Mouse (Mus musculus) left cerebral cortex, adult 2 months (tissue): ENCODE data around the gene Ormdl2. TPM values are rescaled to one million over a fixed set of nuclear protein-coding genes. Genes with fewer than 3 reads are reported as not detected.

Source experiments
- DNase-seq, 2 experiments: peaks; one replicate each; pipeline ENCODE4 v3.0.0; 2021 to 2022; ENCODE audit warnings: low spot score in 2 of 2, mixed read lengths in 1 of 2; ENCODE audit errors: extremely low spot score in 1 of 2
- H3K27ac ChIP-seq: fragments of 200-600 bp; 2 replicates; pipeline ENCODE4 v1.8.1; 2022
- H3K4me3 ChIP-seq: fragments of 200-600 bp; 2 replicates; pipeline ENCODE4 v1.8.1; 2022
- CTCF ChIP-seq: fragments of 200-600 bp; IDR thresholded peaks from 2 replicates; pipeline ENCODE4 v1.8.1; 2022; ENCODE audit warnings: antibody characterized with exemption, mild to moderate bottlenecking, moderate library complexity
- intact Hi-C: fragments of 180-260 bp; cut with DNase I; formaldehyde crosslinking; loops from one replicate; pipeline ENCODE4 v1.15.1; 2025
- total RNA-seq, 2 experiments: library from RNA; stranded (reverse); gene quantifications; 2 replicates each; pipeline ENCODE4 v1.2.3; 2021

The Ormdl2 gene
- total RNA-seq, 2 experiments from 2014 or later, result 7.9 to 9.0 TPM

DNA sequence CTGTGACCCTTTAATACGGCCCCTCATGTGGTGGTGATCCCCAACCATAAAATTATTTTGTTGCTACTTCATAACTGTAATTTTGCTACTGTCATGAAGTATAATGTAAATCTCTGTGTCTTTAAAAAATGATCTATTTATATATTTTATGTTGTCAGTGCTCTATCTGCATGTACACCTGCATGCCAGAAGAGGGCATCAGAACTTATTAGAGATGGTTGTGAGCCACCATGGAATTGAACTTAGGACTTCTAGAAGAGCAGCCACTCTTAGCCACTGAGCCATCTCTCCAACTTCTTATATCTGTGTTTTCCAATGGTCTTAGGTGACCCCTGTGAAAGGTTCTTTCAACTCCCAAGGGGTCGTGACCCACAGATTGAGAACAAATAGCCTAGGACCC lies 48.5 kb downstream of the Ormdl2 start:
- Histone ChIP-seq H3K4me3 (no peak overlapping the region), H3K27ac (no peak overlapping the region)
- DNase-seq, result no peak
- intact Hi-C loops, result no loop called here
- TF ChIP-seq CTCF, result peak; percentile 47

Other genes starting within 250 kb of the Ormdl2 start
- 1 to 10 TPM; 5.0 to 5.4 TPM for gene Erbb3, start 232.0 kb downstream of the Ormdl2 start, total RNA-seq
- 100 to 1,000 TPM; 211 to 235 TPM for gene Rps26, start 194.9 kb downstream of the Ormdl2 start, total RNA-seq
- gene Ikzf4, start 175.7 kb downstream of the Ormdl2 start, total RNA-seq, result 10 to 100 TPM; 16.2 to 16.8 TPM
- gene Suox, start 147.6 kb downstream of the Ormdl2 start, total RNA-seq, result 10 to 100 TPM; 11.3 to 12.3 TPM
- gene Rab5b, start 125.4 kb downstream of the Ormdl2 start, total RNA-seq, result 100 to 1,000 TPM; 123 to 132 TPM
- gene Pmel, start 117.5 kb downstream of the Ormdl2 start, total RNA-seq, result under 1 TPM; 0.36 to 0.75 TPM
- 1 to 10 TPM; 2.2 to 2.6 TPM for gene Cdk2, start 116.6 kb downstream of the Ormdl2 start, total RNA-seq
- 1 to 10 TPM; 7.4 to 7.9 TPM for gene Dgka, start 76.8 kb downstream of the Ormdl2 start, total RNA-seq
- 10 to 100 TPM; 27.1 to 27.8 TPM for gene Pym1, start 73.8 kb downstream of the Ormdl2 start, total RNA-seq
- gene Mmp19, start 30.7 kb downstream of the Ormdl2 start, total RNA-seq, result under 1 TPM; 0.48 to 0.63 TPM
- 10 to 100 TPM; 62.3 TPM for gene Dnajc14, start 17.6 kb downstream of the Ormdl2 start, total RNA-seq
- gene Tmem198b, start 17.3 kb downstream of the Ormdl2 start, total RNA-seq, result 10 to 100 TPM in 1 of 2 experiments, 1 to 10 TPM in 1; 7.9 to 10.3 TPM
- gene Sarnp, start 4.3 kb downstream of the Ormdl2 start, total RNA-seq, result 10 to 100 TPM; 33.0 to 33.6 TPM
- 10 to 100 TPM; 13.1 to 15.3 TPM for gene Gdf11, start 70.1 kb upstream of the Ormdl2 start, total RNA-seq
- gene Cd63, start 79.3 kb upstream of the Ormdl2 start, total RNA-seq, result 10 to 100 TPM; 63.7 to 73.3 TPM
- gene Rdh5, start 101.2 kb upstream of the Ormdl2 start, total RNA-seq, result 1 to 10 TPM; 6.5 to 7.4 TPM
- 10 to 100 TPM; 78.8 to 80.8 TPM for gene Bloc1s1, start 102.4 kb upstream of the Ormdl2 start, total RNA-seq
- gene Itga7, start 112.2 kb upstream of the Ormdl2 start, total RNA-seq, result 10 to 100 TPM; 13.2 to 16.3 TPM
- not detected for gene Mettl7b, start 139.3 kb upstream of the Ormdl2 start, total RNA-seq
- gene Olfr9, start 167.8 kb upstream of the Ormdl2 start, total RNA-seq, result not detected
- not detected for gene Olfr763, start 189.1 kb upstream of the Ormdl2 start, total RNA-seq
- not detected for gene Olfr764-ps1, start 218.3 kb upstream of the Ormdl2 start, total RNA-seq
- gene Olfr765, start 228.4 kb upstream of the Ormdl2 start, total RNA-seq, result not detected
- not detected for gene Olfr766-ps1, start 247.3 kb upstream of the Ormdl2 start, total RNA-seq